Mouse (Mus musculus) cerebellum, adult 2 months (tissue): ENCODE measurements at regions not wholly inside any gene's neighbourhood (a gene's known extent, or its start where the extent isn't known, plus 50 kb on each side); places are given as distances from the start of the nearest gene placed in this dataset.

ENCODE experiments used
- DNase-seq, 2 experiments: peaks; one replicate each; pipeline ENCODE4 v3.0.0; 2021
- H3K27ac ChIP-seq: fragments of 200-500 bp; 2 replicates; pipeline ENCODE4 v1.5.1; 2012; ENCODE audit warnings: low read length, control low read depth, inconsistent platforms; ENCODE audit not compliant: insufficient read depth
- H3K27me3 ChIP-seq: fragments of 200-500 bp; 2 replicates; pipeline ENCODE4 v1.6.1; 2012; ENCODE audit warnings: inconsistent platforms, mild to moderate bottlenecking, low read length, moderate library complexity; ENCODE audit not compliant: control insufficient read depth, insufficient read depth
- H3K4me1 ChIP-seq: fragments of 200-500 bp; 2 replicates; pipeline ENCODE4 v1.6.1; 2011; ENCODE audit warnings: low read length; ENCODE audit not compliant: control insufficient read depth, insufficient read depth
- H3K4me3 ChIP-seq: fragments of 200-500 bp; replicated peaks from 2 replicates; pipeline ENCODE3; 2011; ENCODE audit warnings: mild to moderate bottlenecking, low read depth, low read length, control low read depth; ENCODE audit not compliant: insufficient read depth
- CTCF ChIP-seq: fragments of 200-500 bp; IDR thresholded peaks from 2 replicates; pipeline ENCODE4 v1.5.1; 2011; ENCODE audit warnings: low read depth, mild to moderate bottlenecking, control low read depth, low read length, moderate library complexity, borderline replicate concordance; ENCODE audit not compliant: insufficient read depth
- POLR2A ChIP-seq: fragments of 200-500 bp; IDR thresholded peaks from 2 replicates; pipeline ENCODE4 v1.6.1; 2011; ENCODE audit warnings: low read length, control low read depth, borderline replicate concordance; ENCODE audit not compliant: insufficient read depth
- WGBS: fragments of 180-500 bp; shearing (Covaris S2); methylation state at CpG from one replicate; pipeline ENCODE4 v1.1.7; 2018; 5-methylcytosine and 5-hydroxymethylcytosine counted together

DNA sequence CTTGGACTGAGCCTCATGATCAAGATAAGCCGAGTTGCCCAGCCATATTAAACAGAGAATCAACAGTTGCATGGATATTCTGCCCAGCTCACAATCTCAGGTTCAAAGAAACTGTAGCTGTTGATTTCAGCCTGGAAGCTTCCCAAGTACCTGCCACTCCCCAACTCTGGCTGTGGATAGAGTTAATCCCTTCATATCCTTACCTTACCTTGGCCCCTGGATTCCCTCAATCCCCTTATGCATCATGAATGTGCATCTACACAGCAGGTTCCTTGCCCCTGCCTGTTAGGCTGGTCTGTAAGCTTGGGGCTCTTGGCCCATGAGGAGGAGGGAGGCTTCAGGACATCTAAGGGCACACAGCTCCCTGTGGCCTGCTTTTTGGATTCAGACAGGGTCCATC is 414.8 kb downstream of the Fam19a5 start:
- H3K27ac ChIP-seq: no peak overlapping the region
- no peaks in the 10 kb centered on the region; the same call in 1 of the 2 replicates for H3K27me3 ChIP-seq
- no peak for TF ChIP-seq CTCF
- no peak for TF ChIP-seq POLR2A
- 87% methylated on average over 1 of the region's 1 CpGs for WGBS
- no peak overlapping the region for H3K4me3 ChIP-seq
- DNase-seq: no peak
- no peaks in the 10 kb centered on the region for H3K4me1 ChIP-seq

- H3K4me1 ChIP-seq: no peaks in the 10 kb centered on the region
- H3K4me3 ChIP-seq: no peak overlapping the region
- H3K27me3 ChIP-seq: no peaks in the 10 kb centered on the region
- TF ChIP-seq CTCF: no peak
- TF ChIP-seq POLR2A: no peak
- no peak overlapping the region for H3K27ac ChIP-seq
- 90% methylated on average over 6 of the region's 6 CpGs for WGBS
- DNase-seq: no peak
Observed at GRCm38 (mm10) chr15:87972641-87973040, 428.5 kb downstream of the Fam19a5 start.

- no peak for DNase-seq
- Histone ChIP-seq H3K27me3 (no peaks in the 10 kb centered on the region), H3K27ac (no peak overlapping the region), H3K4me3 (no peak overlapping the region), H3K4me1 (no peaks in the 10 kb centered on the region)
- 39% methylated on average over 5 of the region's 5 CpGs for WGBS
- TF ChIP-seq POLR2A (no peak), CTCF (no peak)
Observed at GRCm38 (mm10) chr15:87987322-87987985, 443.4 kb downstream of the Fam19a5 start.

- DNase-seq: peak; percentile 11 to 26
- no peak overlapping the region for H3K4me3 ChIP-seq
- no peak overlapping the region for H3K27ac ChIP-seq
- no peaks in the 10 kb centered on the region; the same call in 1 of the 2 replicates for H3K27me3 ChIP-seq
- no peaks in the 10 kb centered on the region for H3K4me1 ChIP-seq
- TF ChIP-seq POLR2A (no peak), CTCF (no peak)
- WGBS: 19% methylated on average over 8 of the region's 8 CpGs
Observed at GRCm38 (mm10) chr15:87994546-87994945, 450.4 kb downstream of the Fam19a5 start.

GRCm38 (mm10) chr15:88017076-88017475 is 473.0 kb downstream of the Fam19a5 start:
- H3K27me3 ChIP-seq: no peaks in the 10 kb centered on the region; the same call in 1 of the 2 replicates
- TF ChIP-seq CTCF: no peak
- no peak for TF ChIP-seq POLR2A
- H3K4me1 ChIP-seq: no peaks in the 10 kb centered on the region; the same call in 1 of the 2 replicates
- 17% methylated on average over 5 of the region's 5 CpGs for WGBS
- no peak overlapping the region for H3K27ac ChIP-seq
- peak; percentile 22 to 45 for DNase-seq
- H3K4me3 ChIP-seq: no peak overlapping the region

DNA sequence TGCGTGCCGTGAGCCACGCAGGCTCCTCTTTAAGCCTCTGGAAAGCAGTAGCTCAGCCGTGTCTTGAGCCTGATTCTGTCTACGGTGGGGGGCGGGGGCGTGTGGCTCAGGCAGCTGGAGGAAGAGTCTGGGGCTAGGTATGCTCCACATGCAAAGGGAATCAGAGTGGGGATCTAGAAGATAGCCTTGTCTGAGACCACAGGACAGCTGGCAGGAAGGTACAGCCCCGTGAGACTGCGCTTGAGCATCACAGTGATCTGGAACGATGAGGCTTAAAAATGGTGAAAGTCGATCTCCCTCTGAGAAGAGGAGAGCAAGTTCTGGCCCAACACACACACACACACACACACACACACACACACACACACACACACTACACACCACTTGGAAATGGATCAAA is 488.7 kb downstream of the Fam19a5 start:
- no peak for DNase-seq
- no peaks in the 10 kb centered on the region for H3K4me1 ChIP-seq
- TF ChIP-seq POLR2A (no peak), CTCF (no peak)
- no peaks in the 10 kb centered on the region; the same call in 1 of the 2 replicates for H3K27me3 ChIP-seq
- H3K27ac ChIP-seq: no peak overlapping the region
- H3K4me3 ChIP-seq: no peak overlapping the region
- 66% methylated on average over 11 of the region's 11 CpGs for WGBS

GRCm38 (mm10) chr15:88033725-88034124 is 489.6 kb downstream of the Fam19a5 start:
- WGBS: 77% methylated on average over 4 of the region's 4 CpGs
- TF ChIP-seq POLR2A (no peak), CTCF (0 out of 2 replicates have a peak, but pooled peaks have one; percentile 18)
- Histone ChIP-seq H3K4me1 (no peaks in the 10 kb centered on the region), H3K27ac (no peak overlapping the region), H3K27me3 (no peaks in the 10 kb centered on the region; the same call in 1 of the 2 replicates), H3K4me3 (no peak overlapping the region)
- DNase-seq: no peak

- WGBS: 91% methylated on average over 8 of the region's 8 CpGs
- TF ChIP-seq CTCF: no peak
- TF ChIP-seq POLR2A: no peak
- Histone ChIP-seq H3K4me3 (no peak overlapping the region), H3K27ac (no peak overlapping the region), H3K27me3 (no peaks in the 10 kb centered on the region; the same call in 1 of the 2 replicates), H3K4me1 (no peaks in the 10 kb centered on the region)
- DNase-seq: no peak
Observed at GRCm38 (mm10) chr15:88035486-88035885, 491.4 kb downstream of the Fam19a5 start.
